Mouse (Mus musculus): ENCODE data around the gene Prr14. TPM values are rescaled to one million over a fixed set of nuclear protein-coding genes. Genes with fewer than 3 reads are reported as not detected.

Gene Prr14
- polyA plus RNA-seq, 1 experiment from 2014 or later = 16.0 TPM

DNA sequence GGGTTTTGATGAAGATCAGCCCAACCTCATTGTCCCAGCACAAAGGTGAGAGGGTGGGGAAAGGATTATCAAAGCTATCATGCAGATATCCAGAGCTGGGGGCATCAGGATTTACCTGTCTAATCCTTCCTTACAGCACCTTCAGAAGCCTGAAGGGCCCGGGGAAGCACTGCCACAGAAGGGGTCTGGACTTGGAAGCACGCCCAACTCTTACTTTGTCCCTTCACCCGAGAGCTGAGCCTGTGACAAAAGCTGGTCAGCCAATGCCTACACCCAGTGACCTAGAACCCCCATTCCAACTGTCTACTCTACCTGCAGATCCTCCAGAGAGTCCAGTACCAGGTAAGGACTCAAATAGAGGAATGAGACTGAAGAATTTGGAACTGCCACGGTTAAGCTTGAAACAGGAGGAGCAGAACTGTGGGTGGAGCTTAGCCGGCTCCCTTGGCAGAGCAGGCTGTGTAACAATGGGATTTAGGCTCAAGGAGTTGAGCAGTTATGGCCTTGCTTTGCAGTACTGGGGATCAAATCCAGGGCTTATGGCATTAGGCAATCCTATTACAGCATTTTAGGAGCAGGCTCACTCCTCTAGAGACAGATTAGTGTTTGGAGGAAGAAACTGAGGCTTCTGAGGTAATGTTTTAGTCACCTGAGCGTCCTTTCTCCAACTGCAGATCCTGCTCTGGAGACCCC, 15.1 kb downstream of the Prr14 start:
- Histone ChIP-seq H3K9me3 (ENCODE audit: low read length) (no peaks in the 10 kb centered on the region), H3K4me2 (ENCODE audit: low read depth, low read length) (no peak overlapping the region), H3K4me3 (ENCODE audit: low read depth, low read length) (no peak overlapping the region), H3K9ac (replicated peaks) (no peak overlapping the region), H3K4me1 (ENCODE audit: insufficient read depth) (peaks cover 17% of the 10 kb centered on the region), H3K36me3 (replicated peaks; ENCODE audit: insufficient read depth, low read length) (peaks cover 41% of the 10 kb centered on the region), H3K27me3 (ENCODE audit: insufficient read depth, low read length) (no peaks in the 10 kb centered on the region), H3K27ac (ENCODE audit: low read depth) (no peak overlapping the region)
- no peak for ATAC-seq
- DNase-seq = no peak
- TF ChIP-seq EP300 (IDR thresholded peaks at IDR 0.05; ENCODE audit: low read depth) (no peak), CTCF (IDR thresholded peaks at IDR 0.05; ENCODE audit: low read depth) (no peak)
- 80% methylated on average over 6 of the region's 6 CpGs for WGBS (ENCODE audit: insufficient replicate concordance)

DNA sequence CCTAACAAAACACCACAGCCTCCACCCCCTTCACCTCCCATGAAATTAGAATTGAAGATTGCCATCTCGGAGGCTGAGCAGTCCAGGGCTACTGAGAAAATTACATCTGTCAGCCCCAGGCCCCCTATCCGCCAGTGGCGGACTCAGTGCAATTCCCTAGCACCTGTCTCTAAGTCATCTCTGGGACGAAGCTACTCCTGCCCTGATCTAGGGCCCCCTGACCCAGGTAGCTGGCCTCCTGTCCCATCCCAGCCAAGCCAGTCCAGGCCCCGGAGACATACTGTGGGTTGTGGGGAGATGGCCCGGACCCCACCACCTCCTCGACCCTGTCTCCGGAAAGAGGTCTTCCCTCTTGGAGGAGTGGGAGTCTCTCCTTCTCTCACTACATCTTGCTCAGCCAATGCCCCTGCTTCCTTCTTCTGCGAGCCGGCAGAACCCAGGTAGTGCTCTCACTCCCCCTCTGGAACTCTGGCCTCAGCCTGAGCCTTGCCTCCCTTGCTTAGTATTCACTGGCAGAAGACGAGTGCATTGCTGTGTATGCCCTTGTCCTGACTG, 15.9 kb downstream of the Prr14 start:
- Histone ChIP-seq H3K27me3 (ENCODE audit: insufficient read depth, low read length) (no peaks in the 10 kb centered on the region), H3K27ac (ENCODE audit: low read depth) (no peak overlapping the region), H3K36me3 (replicated peaks; ENCODE audit: insufficient read depth, low read length) (peaks cover 41% of the 10 kb centered on the region), H3K9ac (replicated peaks) (no peak overlapping the region), H3K4me3 (ENCODE audit: low read depth, low read length) (no peak overlapping the region), H3K4me1 (ENCODE audit: insufficient read depth) (peaks cover 20% of the 10 kb centered on the region), H3K4me2 (ENCODE audit: low read depth, low read length) (no peak overlapping the region), H3K9me3 (ENCODE audit: low read length) (no peaks in the 10 kb centered on the region)
- TF ChIP-seq CTCF (IDR thresholded peaks at IDR 0.05; ENCODE audit: low read depth) (no peak), EP300 (IDR thresholded peaks at IDR 0.05; ENCODE audit: low read depth) (no peak)
- ATAC-seq (no peak), DNase-seq (no peak)
- WGBS (ENCODE audit: insufficient replicate concordance) = 89% methylated on average over 11 of the region's 11 CpGs

DNA sequence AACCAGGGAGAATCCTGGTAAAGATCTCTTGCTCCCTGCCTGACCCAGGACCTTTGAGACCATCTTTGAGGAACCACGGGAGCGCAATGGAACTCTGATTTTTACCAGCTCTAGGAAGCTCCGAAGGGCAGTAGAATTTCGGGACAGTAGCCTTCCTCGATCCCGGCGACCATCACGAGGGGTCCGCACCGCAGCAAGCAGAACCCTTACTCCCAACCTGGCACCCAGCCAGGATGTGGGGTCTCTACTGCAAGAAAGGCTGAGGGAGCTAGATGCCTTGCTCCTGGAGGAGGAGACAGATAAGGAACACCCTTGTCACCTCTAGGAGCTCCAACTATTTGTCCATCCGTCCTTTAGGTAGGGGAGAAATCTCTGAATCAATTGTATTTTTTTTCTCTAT, 16.9 kb downstream of the Prr14 start:
- ATAC-seq = no peak
- no peak overlapping the region for H3K4me3 ChIP-seq (ENCODE audit: low read depth, low read length)
- H3K9ac ChIP-seq (replicated peaks) = no peak overlapping the region
- DNase-seq = no peak
- peaks cover 48% of the 10 kb centered on the region for H3K36me3 ChIP-seq (replicated peaks; ENCODE audit: insufficient read depth, low read length)
- no peak for TF ChIP-seq EP300 (IDR thresholded peaks at IDR 0.05; ENCODE audit: low read depth)
- no peak for TF ChIP-seq CTCF (IDR thresholded peaks at IDR 0.05; ENCODE audit: low read depth)
- peaks cover 31% of the 10 kb centered on the region for H3K4me1 ChIP-seq (ENCODE audit: insufficient read depth)
- H3K9me3 ChIP-seq (ENCODE audit: low read length) = no peaks in the 10 kb centered on the region
- H3K27ac ChIP-seq (ENCODE audit: low read depth) = peak overlapping the region; percentile 95
- no peaks in the 10 kb centered on the region for H3K27me3 ChIP-seq (ENCODE audit: insufficient read depth, low read length)
- WGBS (ENCODE audit: insufficient replicate concordance) = 89% methylated on average over 11 of the region's 11 CpGs
- peak overlapping the region; percentile 78; the same call in 1 of the 2 replicates for H3K4me2 ChIP-seq (ENCODE audit: low read depth, low read length)

DNA sequence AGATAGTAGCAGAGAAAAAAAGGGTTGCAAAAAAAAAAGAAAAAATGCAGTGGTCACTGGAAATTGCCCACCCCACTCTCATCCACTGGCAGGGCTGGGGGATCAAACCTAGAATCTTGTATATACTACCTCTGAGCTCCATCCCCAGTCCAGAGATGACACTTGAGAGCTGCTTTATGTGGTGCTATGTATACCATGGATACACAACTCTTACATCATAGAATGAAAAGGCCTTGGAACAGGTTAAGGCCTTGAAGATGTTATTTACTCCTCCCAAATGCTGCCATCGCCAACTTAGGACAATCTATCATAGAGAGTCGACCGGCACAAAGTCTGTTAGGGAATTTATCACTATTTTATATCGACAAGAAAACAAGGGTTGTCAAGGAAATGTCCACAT, 17.4 kb downstream of the Prr14 start:
- peaks cover 34% of the 10 kb centered on the region for H3K4me1 ChIP-seq (ENCODE audit: insufficient read depth)
- ATAC-seq (no peak), DNase-seq (no peak)
- H3K36me3 ChIP-seq (replicated peaks; ENCODE audit: insufficient read depth, low read length) = peaks cover 48% of the 10 kb centered on the region
- H3K27ac ChIP-seq (ENCODE audit: low read depth) = peak overlapping the region; percentile 95
- peak overlapping the region; percentile 78 for H3K4me2 ChIP-seq (ENCODE audit: low read depth, low read length)
- peak overlapping the region; percentile 60 for H3K9ac ChIP-seq (replicated peaks)
- TF ChIP-seq EP300 (IDR thresholded peaks at IDR 0.05; ENCODE audit: low read depth) (no peak), CTCF (IDR thresholded peaks at IDR 0.05; ENCODE audit: low read depth) (no peak)
- WGBS (ENCODE audit: insufficient replicate concordance) = 71% methylated on average over 4 of the region's 4 CpGs
- no peaks in the 10 kb centered on the region for H3K9me3 ChIP-seq (ENCODE audit: low read length)
- H3K4me3 ChIP-seq (ENCODE audit: low read depth, low read length) = peak overlapping the region; percentile 97
- no peaks in the 10 kb centered on the region for H3K27me3 ChIP-seq (ENCODE audit: insufficient read depth, low read length)

DNA sequence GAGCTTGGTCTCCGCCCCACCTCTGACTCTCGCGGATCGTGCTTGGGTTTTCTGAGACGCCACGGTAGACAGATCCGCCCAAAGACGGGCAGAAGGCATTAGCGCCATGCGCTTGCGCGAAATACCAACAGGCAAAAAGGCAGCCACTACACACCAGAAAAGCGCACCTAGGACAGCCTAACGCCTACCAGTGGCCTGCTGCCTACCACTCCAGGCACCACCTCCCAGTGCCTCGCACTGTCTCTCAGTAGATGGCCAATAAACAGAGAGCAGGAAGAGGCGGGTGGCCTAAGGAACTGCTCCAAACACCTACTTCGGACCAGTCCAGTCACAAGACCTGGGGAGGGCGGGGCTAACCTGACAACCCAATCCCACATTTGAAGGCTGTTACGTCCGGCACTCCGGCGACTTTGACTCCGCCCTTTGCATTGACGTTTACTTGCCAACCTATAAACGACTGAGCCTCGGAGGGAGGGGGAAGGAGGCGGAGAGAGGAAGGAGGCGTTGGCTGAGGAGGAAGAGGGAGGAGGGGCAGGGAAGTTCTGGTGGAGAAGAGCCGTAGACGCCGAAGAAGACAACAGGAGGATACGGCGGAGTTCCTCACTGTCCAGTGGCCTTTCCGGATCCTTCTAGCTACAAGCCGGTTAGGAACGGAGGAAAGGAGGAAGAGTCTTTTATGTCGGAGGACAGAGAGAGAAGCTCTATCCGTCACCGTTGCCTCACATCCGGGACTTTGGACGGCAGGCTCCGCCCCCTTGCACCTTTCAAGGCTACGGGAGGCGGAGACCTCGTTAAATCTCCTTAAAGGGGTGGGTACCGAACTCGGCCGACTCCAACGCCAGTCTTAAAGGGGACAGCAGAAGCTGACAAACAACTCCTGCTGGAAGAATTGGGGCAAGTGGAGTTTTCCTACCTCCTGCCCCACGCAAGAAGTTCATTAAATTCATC, 18.6 kb downstream of the Prr14 start:
- Histone ChIP-seq H3K4me2 (ENCODE audit: low read depth, low read length) (peak overlapping the region; percentile 78), H3K9me3 (ENCODE audit: low read length) (no peaks in the 10 kb centered on the region), H3K9ac (replicated peaks) (peak overlapping the region; percentile 96), H3K36me3 (replicated peaks; ENCODE audit: insufficient read depth, low read length) (peaks cover 54% of the 10 kb centered on the region), H3K27ac (ENCODE audit: low read depth) (peak overlapping the region; percentile 95), H3K4me3 (ENCODE audit: low read depth, low read length) (peak overlapping the region; percentile 97), H3K4me1 (ENCODE audit: insufficient read depth) (peaks cover 26% of the 10 kb centered on the region), H3K27me3 (ENCODE audit: insufficient read depth, low read length) (no peaks in the 10 kb centered on the region)
- under 1% methylated on average over 50 of the region's 50 CpGs for WGBS (ENCODE audit: insufficient replicate concordance)
- DNase-seq (peak; percentile 99), ATAC-seq (peak; percentile 87)
- TF ChIP-seq EP300 (IDR thresholded peaks at IDR 0.05; ENCODE audit: low read depth) = peak; percentile 76
- TF ChIP-seq CTCF (IDR thresholded peaks at IDR 0.05; ENCODE audit: low read depth) = peak; percentile 33

Measured in liver, postnatal 0 days (tissue).